Mouse (Mus musculus): ENCODE data around the gene Pou2f2.

Pou2f2 gene

DNA sequence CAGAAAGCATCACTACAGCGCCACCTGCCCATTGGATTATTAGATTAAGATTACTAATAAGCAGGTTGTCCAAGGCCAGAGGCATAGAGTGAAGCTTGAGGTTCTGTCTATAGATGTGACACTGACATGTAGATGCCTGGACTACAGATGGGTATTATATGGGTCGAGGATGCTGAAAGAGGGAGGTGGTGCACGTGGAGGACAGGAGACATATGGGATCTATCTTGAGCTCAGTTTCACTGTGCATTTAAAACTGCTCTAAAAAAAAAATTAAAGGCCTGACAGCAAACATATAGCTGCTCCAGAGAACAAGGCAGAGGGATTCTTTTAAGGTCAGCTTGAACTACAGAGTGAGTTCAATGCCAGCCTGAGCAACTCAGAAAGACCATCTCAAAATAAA is 81.4 kb downstream of the Pou2f2 start:
- no peak for DNase-seq (ENCODE audit: low read depth)

DNA sequence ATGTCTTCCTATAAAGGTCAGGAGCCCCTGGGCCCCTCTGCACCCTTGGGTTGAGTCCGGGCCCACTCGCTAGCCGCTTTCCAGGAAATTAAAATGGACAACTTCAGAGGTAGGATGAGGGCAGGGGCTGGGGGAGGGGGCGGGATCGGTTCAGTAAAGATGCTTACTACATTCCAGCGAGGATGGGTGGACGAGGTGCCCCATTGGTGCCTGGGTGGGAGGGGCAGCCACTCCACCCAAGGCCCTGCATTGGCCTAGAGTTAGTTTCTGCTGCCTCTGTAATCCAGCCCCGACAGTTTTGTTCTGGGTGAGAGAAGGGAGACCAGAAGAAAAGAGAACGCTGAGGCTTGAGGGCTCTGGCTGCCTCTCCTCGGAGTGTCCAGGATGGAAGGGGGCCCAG is 89.7 kb downstream of the Pou2f2 start:
- DNase-seq (ENCODE audit: low read depth) = no peak

DNA sequence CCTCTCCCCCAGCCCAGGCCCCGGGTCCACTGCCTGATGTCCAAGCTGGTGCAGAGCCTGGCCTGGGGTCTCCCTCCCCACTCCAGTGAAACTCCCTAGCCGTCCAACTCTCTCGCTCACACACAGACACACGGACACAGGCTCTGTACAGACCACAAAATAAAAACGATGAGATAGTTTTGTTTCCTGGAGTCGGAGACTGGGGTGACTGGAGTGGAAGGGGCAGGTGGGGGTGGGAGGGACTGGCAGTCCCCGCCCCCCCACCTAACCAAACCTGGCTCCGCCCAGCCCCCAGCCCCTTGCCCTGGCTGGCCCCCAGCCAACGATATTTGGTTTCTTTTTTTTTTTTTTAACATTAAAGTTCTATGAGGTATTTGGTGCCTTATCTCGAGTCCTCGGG is 90.6 kb downstream of the Pou2f2 start:
- DNase-seq (ENCODE audit: low read depth) = no peak

DNA sequence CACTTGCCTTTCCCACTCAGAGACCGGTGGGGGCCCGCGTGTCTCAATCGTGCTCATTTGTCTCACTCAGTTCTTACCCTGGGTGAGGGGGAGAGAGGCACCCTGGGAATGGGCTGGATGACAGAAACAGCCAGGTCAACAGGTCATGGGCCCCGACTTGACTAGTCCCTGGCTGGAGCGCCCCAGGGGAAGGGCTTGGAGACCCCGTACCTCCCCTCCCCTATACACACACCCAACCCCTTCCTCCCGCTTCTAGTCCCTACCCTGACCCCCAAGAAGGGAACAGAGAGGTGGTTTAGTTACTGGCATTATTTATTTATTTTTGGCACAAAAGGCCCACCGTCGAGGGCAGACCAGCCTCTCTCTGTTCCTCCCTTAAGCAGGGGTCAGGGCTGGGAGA is 91.0 kb downstream of the Pou2f2 start:
- DNase-seq (ENCODE audit: low read depth) = no peak

DNA sequence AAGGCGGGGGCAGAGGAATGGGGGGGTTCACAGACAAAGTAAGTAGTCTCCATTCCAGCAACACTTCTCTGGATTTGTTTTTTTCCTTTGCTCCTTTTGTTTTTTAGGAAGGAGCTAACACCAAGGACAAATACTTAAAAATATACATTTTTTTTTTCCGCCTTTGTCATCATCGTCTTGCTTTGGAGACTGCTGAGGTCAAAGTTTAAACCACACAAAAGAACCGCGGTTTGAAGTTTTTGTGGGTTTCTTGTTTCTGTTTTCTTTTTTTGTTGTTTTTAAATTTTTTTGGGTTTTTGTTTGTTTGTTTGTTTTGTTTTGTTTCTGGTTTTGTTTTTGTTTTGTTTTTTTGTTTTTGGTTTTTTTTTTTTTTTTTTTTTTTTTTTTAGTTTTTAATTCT is 91.6 kb downstream of the Pou2f2 start:
- DNase-seq (ENCODE audit: low read depth) = no peak

DNA sequence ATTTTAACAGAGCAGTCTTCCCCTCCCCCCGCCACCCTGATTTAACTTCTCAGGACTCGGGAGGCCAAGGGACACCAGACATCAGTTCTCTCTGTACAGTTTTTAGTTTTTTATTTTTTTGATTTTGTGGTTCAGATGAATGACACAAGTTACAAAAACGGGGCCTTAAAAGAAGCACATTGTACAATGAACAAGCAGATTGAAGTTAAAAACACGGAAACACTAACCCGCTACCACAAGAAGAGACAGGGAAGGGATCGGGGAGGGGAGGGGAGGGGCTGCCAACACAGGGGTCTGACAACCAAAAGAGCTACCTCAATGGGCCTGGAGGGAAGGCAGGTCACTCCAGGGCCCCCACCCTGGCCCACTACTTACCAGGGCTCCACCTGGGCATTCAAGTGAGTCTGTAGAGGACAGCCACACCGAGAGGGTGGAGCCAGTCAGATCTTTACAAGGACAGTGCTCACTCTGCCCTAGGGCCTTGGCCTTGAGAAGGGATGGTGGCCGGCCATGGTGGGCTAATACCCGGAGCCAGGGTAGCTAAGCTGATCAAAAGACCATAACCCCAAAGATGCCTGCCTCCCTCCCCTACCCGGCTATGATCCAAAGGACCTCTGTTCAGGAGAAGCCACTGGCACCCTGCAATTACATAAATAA is 92.1 kb downstream of the Pou2f2 start:
- DNase-seq (ENCODE audit: low read depth) = no peak

DNA sequence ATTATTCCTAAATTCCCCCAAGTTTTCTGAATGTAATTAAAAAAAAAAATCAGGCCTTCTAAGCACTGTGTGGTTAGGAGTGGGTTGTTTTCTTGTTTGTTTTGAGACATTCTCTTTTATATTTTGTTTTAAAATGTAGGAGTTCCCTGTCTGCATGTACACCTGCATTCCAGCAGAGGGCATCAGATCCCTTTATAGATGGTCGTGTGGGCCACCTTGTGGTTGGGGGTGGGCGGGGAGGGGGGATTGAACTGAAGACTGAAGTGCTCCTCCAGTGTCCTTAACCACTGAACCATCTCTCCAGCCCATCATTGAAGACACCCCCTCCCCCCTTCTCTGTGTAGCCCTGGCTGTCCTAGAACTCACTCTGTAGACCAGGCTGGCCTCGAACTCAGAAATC is 92.9 kb downstream of the Pou2f2 start:
- DNase-seq (ENCODE audit: low read depth) = peak; percentile 31

DNA sequence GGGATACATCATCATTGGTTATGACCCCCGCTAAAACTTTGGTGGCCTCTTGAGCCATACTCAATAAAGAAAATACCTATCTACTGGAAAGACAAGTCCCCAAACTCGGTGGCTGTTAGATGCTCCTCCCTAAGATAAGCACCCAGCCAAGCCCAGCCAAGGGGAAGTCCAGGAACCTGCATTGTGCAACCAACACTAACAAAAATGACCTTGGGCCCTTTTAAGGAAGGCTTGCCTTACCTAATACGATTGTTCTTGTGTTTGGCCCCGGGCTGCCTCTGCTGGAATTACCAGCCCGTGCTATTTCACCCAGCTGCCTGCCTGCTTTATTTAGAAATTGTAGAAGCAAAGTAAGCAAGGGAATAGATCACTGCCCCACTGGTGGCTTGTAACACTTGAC is 94.9 kb downstream of the Pou2f2 start:
- DNase-seq (ENCODE audit: low read depth) = no peak

DNA sequence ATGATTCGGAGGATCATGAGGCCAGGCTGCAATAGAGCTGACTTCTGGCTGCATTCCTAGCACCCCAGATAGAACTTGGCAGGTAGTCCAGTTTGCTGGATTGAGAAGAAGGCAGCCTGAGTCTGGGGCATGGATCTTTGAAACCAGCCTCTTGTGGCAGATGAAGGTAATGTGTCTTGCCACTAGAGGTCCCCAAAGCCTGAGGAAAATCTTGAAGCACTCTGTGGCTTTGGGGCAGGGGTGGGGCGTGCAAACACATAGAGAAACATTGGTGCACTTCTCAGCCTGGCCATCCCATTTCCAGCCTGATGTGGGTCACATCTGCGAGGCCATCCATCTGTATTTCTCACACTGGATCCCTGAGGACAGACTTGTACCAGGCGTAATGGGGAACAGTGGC is 97.0 kb downstream of the Pou2f2 start:
- DNase-seq (ENCODE audit: low read depth) = peak; percentile 70

DNA sequence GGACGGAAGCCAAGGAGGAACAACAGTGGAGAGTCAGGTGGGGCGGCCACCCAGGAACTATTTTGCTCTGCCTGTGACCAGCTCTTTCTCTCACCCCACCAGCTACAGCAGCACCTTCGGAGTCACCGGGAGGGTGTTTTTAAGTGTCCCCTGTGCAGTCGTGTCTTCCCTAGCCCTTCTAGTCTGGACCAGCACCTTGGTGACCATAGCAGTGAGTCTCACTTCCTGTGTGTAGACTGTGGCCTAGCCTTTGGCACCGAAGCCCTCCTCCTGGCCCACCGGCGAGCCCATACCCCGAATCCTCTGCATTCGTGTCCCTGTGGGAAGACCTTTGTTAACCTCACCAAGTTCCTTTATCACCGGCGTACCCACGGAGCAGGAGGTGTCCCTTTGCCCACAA is 99.1 kb downstream of the Pou2f2 start:
- no peak for DNase-seq (ENCODE audit: low read depth)

DNA sequence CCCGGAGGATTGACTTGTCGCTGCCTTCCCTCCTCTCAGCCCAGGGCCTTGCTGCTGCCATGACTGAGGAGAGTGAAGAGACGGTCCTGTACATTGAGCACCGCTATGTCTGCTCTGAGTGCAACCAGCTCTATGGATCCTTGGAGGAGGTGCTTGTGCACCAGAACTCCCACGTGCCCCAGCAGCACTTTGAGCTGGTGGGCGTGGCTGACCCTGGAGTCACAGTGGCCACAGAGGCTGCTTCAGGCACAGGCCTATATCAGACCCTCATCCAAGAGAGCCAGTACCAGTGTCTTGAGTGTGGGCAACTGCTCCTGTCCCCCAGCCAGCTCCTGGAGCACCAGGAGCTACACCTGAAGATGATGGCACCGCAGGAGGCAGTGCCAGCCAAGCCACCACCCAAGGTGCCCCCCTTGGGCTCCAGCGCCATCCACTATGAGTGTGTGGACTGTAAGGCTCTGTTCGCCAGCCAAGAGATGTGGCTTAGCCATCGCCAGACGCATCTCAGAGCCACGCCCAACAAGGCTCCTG is 100.0 kb downstream of the Pou2f2 start:
- no peak for DNase-seq (ENCODE audit: low read depth)

DNA sequence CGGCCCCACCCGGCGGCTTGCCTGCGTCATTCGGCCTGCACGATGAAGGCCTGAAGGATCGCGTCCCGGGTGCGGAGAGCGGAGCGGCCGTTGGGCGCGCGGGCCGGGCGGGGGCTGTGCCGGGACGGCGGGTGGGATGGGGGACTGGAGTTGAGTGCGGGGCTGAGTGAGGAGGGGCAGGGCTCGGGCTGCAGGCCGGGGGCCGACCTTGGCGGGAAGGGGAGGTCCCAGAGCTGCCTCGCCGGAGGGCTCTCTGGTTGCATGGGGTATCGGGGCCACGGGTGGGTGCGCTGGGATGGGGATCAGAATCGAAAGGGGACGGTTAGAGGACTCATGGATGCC is 102.1 kb downstream of the Pou2f2 start:
- DNase-seq (ENCODE audit: low read depth) = no peak

DNA sequence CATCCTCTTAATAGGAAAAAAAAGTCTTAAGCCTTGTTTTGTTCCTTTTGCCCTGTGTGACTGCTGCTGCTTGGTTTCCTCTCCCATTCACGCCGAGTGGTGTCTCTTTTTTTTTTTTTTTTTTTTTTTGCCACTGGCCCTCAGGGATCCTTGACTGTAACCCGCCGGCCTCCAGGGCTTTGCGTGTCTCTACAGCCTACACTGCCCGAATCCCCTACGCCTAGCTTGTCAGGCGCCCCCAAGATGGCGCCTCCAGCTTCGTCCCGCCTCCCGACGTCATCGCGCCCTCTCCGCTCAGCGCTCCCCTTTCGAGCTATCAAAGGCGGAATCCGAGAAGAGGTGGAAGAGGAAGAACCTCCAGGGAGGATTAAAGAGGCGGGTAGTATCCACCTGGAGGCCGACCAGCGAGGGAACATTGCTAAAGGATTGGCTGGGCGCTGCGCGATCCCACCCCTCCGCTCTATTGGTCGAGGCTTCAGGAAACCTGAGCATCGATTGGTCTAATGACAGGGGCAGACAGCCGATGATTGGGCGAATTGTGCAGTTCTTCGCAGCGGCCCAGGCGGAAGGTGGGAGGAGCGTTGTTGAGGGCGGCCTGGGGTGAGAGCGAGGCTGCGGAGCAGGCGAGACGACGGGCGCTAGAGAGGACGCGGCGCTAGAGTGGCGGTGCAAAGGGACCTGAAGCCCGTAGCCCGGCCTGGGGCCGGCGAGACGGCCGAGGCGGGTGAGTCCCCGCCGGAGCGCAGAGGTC is 102.7 kb downstream of the Pou2f2 start:
- DNase-seq (ENCODE audit: low read depth) = peak; percentile 98

DNA sequence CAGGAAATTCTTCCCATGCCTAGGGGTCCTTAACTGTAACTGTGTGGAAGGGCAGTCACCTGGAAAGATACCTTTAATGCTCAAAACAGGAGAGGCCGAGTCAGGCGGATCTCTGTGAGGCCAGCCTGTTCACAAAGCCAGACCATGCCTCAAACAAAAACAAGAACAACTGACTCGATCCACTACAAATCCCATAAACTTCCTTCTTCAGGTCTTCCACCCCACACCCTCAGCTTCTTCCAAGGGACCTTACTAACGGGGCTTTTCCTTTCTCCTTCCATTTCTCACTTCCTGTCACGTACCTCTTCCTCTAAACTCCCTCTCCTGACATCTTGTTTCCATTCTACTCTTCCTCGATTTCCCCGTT is 103.2 kb downstream of the Pou2f2 start:
- DNase-seq (ENCODE audit: low read depth) = peak; percentile 51

DNA sequence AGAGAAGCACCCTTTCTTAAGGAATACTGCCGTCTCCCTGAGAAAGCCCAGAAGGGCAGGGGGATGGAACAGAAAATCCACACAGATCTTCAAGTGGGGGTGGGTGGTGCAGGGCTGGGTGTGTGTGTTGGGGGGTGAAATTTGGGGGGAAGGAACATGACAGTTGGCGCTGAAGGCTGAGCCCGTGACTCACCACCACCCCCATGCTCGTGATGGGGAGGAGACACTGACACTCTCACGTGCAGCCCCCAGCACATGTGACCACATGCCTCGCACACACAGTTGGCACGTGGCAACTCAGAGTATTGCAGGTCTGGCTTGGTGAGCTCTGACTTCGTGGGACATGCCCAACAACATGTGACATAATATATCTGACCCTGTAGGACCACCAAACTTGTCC is 105.6 kb downstream of the Pou2f2 start:
- no peak for DNase-seq (ENCODE audit: low read depth)

DNA sequence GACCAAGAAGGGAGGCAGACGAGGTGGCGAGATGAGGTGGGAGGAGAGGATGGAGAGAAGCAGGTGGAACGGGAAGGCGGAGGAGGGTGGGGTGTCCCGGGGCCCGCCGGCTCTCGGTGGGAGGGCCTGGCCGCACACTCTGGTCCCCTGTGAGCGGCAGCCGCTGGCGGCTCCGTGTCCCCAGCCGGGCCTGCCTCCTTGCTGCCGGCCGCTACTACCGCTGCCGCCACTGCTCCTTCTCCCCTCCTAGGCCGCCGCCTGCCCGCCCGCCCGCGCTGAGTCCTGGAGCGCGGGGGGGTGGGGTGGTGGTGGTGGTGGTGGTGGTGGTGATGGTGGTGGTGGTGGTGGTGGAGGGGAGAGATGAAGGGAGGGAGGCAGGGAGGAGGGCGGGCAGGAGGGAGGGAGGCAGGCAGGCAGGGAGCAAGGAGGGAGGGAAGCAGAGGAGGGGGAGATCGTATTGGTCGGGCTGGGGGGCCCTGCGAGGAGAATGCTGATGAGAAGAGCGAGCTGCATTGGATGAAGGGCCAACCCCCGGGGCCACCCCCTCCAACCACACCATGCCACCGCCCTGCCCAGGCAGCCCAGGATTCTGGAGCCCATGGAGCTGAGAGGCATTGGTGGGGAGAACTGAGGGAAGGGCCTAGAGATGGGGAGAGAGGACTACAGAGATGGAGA is 106.7 kb downstream of the Pou2f2 start:
- peak; percentile 65 for DNase-seq (ENCODE audit: low read depth)

DNA sequence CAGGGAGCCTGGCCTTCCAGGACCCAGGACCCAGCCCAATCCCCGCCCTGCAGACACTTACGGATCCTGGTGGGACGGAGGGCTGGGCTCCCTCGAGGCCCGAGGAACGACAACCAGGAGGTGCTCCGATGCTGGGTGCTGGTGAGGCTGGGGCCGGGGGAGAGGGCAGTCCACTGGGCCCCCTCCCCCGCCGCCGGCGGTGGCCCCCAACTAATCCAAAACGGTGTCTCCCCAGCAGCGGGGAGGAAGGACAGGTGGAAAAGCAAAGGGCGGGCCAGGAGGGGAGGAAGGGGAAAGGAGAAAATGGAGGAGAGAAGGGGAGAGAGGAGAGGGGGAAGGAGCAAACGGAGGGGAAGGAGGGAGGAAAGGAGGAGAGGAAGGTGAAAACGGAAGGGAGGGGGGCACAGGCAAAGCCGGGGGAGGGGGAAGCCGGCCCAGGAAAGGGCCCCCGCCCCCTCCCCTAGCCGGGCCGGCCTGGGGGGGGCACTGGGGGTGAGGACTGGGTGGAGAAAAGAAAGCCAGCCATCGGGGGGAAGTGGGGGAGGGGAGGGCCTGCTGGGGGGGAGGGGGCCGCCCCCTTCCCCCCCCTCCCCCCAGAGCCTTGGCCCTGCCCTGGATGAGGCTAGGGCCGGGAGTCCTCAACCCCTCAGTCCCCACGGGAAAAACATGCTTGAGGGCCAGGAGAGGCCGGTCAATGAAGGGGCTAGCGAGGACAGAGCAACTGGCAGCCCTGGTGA is 107.4 kb downstream of the Pou2f2 start, which contains the start of the genes Grik5 and Zfp574:
TSS of gene Grik5 (minus strand) at position 368 of the 737 bp plus-strand sequence.
TSS of gene Zfp574 (plus strand) at position 589 of the 737 bp plus-strand sequence.
- DNase-seq (ENCODE audit: low read depth) = no peak

DNA sequence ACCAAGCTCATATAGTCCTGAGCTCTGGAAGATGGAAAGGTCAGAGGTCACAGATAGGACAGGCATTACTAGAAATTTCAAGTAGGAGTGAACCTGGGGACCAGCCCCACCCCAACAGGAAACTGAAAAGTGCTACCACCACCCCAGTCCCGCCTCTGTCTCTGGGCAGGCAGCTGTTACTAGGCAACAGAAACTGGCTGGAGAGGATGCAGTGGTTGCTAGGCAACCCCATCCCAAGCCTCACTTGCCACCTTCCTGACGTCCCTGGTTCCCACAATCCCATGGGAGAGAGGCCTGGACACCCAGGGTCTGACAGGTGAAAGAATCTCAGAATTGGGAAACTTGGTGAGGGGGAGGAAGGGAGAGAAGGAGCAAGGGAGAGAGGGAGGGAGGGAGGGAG is 110.8 kb downstream of the Pou2f2 start:
- no peak for DNase-seq (ENCODE audit: low read depth)

DNA sequence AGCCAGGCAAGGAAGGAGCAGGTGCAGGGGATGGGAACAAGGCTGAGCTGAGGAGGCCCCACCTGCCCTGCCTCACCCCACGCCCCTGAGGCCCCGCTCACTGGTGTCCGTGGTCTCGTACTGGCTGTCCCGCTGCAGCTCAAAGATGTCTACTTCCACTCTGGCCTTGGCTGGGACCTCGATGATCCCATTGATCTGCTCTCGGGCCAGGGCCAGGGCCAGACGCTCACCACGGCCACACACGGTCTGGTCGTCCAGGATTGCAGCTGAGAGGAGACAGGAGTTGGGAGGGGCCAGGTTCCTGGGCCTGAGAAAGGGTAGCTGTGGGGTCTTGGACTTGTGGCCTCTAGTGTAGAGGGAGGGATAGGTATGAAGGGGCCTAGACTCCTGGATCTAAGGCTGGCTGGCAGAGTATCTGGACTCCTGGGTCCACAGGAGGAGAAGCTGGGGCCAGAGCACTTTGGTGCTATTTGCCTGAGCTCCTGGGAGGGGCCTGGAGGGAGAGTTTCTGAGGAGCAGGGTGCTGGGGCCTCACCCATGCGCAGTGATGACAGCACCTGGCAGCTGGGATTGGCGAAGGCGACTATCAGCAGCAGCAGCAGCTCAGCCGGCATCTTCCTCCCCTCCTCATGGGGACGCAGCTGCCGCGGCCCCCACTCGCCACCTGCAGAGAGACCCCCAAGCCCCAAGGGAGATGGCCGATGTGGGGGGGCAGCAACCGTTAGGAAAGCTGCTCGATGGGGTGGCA is 111.4 kb downstream of the Pou2f2 start:
- DNase-seq (ENCODE audit: low read depth) = no peak

DNA sequence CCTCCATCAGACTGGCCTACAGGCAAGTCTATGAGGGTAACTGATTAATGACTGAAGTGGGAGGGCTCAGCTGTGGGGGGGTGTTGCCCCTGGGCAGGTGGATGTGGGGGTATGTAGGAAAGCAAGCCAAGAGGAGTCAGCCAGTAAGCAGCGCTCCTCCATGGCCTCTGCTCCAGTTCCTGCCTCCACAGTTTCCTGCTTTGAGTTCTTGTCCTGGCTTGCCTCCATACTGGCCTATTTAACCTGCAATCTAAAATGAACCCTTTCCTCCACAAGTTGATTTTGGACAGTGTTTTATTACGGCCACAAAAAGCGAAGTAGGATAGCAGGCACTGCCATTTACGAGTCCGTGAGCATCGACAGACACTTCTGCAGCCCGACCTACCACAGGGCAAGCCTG is 112.2 kb downstream of the Pou2f2 start:
- no peak for DNase-seq (ENCODE audit: low read depth)

DNA sequence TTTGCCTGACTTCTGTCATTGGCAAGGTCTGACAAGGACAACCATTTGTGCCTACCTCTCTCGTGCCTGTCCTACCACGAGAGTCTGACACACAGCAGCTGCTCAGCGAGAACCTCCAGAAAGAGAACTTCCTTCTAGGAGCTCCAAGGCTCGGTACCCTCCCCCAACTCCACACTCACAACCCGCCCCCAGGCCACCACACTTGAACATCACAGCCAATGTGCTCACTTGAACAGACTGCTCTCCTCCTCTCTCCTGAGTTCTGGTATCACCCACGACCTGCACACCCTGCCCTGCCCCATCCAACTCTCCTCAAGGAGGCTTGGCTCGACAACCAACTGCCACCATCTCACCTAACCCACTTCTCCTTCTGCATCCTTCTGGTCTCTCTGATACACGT is 115.6 kb downstream of the Pou2f2 start:
- no peak for DNase-seq (ENCODE audit: low read depth)

DNA sequence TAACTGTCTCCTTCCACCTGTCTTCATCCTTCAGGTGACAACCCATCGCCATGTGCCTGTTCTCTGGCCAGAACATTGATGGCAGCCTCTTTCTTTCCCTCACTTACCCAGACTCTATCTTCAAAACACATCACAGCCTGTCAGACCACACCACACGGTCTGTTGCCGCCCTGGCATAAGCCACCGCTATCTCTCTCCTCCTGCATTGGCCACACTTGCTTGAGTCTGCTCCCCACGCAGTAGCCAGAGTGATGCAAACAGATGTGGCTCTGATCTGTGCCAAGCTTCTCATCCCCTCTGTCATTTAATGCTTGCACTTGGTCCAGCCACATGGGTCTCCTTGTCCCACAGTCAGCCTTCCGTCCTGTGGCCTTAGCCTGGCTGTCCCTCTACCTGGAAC is 116.2 kb downstream of the Pou2f2 start:
- DNase-seq (ENCODE audit: low read depth) = no peak
